Mouse (Mus musculus) adrenal gland, adult 2 months (tissue): Measurements from ENCODE around the gene Oit1. TPM values are rescaled to one million over a fixed set of nuclear protein-coding genes. Genes with fewer than 3 reads are reported as not detected.

Experiments used
- DNase-seq: peaks from one replicate; pipeline ENCODE4 v3.0.0; 2021
- long read RNA-seq: library from polyadenylated mRNA; stranded (forward); transcript quantifications from one replicate; pipeline ENCODE4 v2.0.0, GENCODE M21; 2021
- polyA plus RNA-seq: library from polyadenylated mRNA; depleted of rRNA; stranded (reverse); fragments of >200 nt; gene quantifications from 2 replicates; pipeline ENCODE4 v1.2.3, GENCODE M21; 2012; rRNA removed
- total RNA-seq, 2 experiments: library from RNA; stranded (reverse); gene quantifications; 2 replicates each; pipeline ENCODE4 v1.2.3; 2021

Oit1 gene
- total RNA-seq = not detected
- polyA plus RNA-seq = 0.08 TPM in 1 of 2 replicates, not detected in the other
- long read RNA-seq = 0 reads

DNA sequence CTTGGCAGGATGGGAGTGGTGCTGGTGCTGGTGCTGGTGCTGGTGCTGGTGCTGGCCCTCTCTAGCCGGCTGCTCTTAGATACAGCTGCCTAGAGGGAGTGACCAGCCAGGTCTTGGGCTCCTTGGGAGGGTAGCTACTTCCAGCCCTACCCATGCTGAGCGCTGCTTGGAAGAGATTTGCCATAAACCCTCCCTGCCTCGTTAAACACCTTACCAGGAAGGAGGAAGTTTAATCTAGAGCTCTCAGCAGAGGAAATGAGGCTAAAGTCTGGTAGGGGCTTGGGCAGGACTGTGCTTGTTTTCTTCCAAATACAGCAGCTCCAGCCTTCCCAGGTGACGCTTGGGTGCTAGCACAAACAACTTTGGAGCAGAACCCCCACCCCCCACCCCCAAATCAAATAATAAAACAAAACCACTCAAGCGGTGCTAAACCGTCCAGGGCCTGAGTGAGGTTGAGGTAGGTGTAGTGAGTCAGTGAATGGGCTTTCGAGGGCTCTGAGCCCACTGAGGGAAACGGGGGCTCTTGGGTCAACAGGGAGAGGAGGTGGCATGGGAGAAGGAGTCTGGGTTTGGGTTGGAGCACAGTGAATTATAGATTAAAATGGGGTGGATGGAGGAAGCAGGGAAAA lies at the start of gene Oit1:
Oit1 (minus strand) TSS at position 70 of the 629 bp plus-strand sequence.
- DNase-seq = no peak

DNA sequence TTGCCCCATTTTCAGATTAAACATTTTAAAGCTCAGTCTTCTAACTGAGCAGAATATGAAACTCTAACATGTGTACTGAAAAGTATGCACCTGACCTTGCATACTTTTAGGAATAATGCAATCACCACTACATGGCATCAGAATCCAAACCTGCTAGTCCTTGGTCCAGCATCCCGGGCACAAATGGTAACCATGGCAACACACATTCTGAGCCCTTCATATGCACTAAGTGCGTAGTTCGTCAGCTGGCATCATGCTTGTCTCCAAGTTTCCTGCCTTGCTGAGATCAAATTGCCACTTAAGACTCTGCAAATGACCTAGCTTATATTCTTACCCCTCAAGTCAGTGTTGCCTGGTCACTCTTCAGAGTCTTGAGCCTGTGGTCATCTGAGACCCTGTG lies 44.3 kb upstream of the Oit1 start:
- DNase-seq = no peak

DNA sequence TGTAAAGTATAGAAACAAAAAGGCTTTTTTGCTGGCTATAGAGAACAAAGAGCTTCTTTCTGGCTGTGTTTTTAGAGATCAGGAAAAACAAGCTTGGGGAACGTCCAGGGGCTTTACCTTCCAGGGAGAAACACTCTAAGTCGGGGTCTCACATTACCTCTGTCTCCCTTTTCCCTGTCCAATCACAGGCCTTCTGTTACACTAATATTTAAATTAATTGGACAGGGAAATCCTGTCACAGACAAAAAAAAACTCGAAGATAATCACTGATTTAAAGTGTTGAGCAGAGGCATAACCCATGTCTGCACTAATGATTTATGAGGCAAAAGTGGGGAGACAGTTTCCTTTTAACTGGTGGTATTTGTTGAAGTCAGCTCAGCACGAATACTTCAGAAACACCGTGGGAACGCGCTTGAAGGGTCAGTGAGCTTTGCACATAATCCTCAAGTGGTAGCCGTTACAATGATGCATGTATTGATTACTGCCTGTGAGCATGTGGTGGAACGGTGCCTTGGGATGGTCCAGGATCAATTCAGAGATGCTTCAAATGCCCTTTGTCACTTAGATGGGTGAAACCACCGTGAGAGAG lies 42.7 kb upstream of the Oit1 start:
- no peak for DNase-seq

DNA sequence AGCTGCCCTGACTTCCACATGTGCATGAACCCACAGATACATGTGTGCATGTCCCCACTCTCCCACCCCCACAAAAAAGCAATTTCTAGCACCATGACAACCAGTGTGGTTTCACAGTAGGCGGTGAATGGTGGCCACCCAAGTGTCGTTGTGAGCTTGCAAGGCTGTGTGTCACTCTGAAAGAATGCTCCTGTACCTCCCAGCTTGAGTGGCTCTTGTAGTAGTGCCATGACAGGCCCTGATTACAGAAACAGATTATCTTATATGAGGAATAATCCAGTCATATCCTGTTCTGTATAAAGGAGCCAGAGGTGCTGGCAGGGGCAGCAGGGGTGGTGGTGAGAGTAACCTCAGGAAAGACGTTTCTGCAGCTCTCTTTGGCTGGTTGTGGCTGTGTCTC lies 40.1 kb upstream of the Oit1 start:
- DNase-seq = no peak

DNA sequence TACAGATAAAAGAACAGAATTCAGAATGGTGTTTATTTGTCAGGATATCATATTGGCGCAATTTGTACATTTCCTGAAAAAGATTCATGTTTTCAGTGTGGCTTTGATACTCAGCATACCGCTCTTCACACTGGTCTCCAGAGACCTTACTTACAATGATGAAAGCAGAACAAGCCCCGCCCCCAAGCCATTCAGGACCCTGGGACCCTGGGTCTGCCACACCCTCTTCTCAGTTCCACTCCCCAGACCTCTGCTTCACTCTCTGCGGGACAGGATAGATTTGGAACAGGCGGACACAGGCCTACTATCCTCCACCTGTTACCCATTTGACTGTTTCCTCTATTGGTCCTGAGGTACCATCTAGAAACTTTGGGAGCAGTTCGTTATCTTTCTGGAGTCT lies 27.4 kb upstream of the Oit1 start:
- DNase-seq = no peak

DNA sequence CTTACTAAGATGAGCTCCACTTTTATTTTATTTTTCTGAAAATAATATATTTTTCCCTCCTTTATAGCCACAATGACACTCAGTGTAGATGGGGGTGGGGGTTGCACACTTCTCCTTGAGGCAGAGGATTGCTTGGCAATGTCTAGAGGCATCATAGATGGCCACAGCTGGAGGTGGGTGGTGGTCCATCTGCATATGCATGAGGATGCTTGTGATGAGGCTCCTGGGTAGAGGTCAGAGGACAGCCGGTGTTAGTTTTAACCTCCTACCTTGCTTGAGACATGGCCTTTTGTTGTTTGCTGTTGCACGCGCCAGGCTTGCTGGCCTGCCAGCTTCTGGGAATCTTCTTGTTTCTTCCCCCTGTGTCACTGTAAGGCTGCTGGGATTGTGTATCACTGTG lies 24.8 kb upstream of the Oit1 start:
- no peak for DNase-seq

DNA sequence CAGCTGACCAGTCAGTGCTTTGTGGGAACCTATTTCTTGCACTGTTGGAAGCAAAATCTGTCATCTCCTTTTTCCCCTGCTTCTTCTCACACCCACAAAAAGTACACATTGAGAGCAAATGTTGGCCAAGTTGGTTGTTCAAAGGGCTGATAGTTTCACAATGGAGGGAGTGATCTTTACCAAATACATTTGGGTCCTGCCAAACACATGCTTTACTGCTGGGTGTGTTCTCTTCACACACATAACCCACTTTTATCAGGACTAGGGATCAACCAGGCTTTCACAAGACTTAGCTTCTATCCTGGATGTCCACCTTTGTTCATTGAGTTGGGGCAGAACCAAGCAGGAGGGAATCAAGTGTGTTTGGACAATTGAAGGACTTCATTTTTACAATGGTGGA lies 20.0 kb upstream of the Oit1 start:
- no peak for DNase-seq

DNA sequence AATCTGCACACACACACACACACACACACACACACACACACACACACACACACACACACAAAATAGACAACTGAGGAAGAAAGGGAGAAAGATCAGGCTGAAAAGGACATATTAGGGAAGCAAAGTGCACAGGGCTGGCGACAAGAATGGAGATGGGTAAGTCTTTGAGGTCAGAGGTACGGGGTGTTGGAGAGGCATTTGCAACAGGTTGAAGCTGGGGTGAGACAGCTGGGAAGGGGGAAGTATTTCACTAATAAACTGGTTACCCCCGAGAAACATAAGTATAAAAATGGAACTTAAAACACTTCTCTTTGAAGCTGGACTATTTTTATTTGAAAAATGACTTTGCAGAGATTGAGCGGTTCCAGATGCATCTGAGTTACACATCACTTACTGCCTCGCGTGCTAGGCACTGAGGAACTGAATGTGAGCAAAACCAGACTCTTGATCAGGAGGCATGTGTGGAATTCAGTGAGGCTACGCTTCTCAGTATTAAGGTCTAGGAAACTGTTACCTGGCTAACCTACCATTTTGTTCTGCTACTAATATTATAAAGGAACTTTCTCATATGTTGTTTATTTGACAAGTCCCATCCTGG lies 17.2 kb upstream of the Oit1 start:
- no peak for DNase-seq

DNA sequence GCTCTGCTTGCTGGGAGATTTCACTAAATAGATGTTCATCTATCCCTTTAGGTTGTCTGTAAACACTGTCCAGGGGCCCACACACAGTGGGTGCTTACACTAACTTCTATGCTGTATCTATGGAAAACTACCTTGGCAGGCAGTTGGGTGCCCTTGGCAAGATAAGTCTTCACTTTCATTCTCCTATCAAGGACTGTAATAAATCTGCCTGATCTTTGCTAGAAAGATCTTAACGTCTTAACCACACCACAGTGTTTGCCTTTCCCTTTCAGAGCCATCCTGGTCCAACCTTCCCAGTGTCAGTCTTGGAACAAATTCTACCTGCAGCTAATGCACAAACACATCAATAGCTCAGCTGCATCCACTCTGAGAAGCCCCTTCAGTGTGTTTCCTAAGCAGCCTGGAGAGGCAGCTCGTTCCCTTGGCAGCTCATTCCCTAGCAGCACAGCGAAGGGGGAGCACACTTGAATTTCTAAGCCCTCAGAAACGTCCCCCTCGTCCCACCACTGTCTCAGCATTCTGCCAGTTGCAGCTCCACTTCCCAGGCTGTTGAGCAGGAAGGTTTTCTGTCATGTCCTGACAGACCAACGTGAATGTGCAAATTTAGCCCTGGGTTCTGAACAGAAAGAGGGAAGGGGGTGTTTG lies 13.7 kb upstream of the Oit1 start:
- DNase-seq = peak; percentile 65

DNA sequence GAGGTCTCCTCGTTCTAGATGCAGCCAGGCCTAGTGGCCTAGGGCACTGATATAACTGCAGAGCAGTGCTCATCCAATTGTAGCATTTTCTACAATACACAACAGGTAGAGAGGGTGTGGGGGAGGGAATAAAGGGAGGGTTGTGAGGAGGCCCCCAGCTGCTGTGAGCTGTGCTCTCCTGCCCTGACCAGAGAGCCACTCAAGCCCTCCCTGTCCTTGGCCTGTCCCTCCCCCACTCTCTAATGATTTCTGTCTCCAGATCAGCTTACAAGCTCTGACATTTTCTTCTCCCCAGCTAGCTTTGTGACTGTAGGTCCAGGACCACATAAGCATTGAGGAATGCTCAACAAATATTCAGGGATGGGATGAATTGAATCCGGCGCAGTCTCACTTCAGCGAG lies 9.2 kb downstream of the Oit1 start:
- DNase-seq = no peak

DNA sequence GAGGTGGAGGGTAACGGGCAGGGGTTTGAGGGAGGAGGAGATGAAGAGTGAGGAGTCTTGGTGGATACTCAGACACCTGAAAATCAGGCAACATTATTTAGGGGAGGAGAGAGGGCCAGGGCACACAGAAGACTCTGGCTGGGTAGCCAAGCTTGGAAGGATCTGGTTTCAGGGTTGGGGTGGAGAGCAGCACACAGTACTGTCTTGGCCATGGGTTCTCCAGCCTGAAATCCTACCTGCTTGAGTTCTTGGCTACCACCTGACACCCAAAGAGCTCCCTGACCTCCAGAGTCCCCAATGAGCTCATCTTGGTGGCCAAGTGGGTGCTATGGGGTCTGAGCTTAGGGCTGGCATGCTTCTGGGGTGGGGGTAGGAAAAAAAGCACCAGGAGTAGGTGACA lies 9.7 kb downstream of the Oit1 start:
- DNase-seq = no peak

DNA sequence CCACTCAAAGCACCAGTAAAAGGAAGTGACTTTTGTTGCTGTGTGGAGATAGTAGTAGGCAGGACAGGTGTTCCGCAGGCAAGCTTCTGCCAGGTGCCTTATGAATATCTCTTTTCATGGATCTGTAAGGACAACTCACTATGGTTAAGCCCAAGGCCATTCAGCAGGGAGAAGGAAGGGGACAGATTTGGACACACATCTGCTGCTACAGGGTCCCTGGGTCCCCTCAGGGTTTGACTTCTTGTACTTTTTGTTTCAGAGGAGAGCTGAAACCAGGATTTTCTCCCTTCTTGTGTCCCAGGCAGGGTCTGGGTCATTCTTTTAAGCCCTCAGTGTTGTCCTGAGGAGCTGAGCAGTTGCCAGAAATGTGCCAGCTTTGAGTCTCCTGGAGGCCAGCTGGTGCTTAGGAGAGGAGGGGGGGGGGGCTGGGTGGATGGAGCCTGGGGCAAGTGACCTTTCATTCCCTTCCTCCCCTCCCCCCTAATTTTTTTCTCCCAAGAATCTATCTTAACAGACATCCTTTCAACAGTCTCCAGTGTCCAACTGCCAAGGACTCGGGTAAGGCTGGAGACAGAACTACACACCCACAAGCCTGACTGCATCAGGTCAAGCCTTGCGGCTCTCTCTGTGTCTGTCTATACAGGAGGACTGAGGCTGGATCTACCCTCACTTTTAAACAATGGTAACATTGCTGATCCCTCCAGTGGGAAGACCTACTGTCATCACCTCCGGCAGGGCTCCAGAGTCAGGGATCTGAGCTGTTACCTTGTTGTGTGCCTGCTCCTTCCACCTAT lies 10.6 kb downstream of the Oit1 start:
- peak; percentile 19 for DNase-seq

DNA sequence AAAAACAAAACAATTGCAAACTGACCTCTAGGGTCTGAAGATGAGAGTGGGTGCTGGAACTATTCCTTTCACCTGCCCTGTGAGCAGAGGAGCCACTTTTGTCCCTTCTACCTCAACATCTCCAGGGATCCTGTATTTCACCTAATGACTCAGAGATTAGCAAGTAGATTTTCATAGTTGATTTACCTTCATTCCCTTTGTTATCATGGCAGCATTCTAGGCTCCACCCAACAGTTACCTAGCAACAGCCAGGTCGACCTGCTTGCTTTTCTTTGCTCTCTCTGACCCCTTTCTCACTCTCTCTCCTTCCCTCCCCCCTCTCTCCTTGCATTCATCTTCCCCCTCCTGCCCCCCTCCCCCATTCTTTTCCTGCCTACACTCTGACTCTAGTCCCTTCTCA lies 11.4 kb downstream of the Oit1 start:
- DNase-seq = no peak

DNA sequence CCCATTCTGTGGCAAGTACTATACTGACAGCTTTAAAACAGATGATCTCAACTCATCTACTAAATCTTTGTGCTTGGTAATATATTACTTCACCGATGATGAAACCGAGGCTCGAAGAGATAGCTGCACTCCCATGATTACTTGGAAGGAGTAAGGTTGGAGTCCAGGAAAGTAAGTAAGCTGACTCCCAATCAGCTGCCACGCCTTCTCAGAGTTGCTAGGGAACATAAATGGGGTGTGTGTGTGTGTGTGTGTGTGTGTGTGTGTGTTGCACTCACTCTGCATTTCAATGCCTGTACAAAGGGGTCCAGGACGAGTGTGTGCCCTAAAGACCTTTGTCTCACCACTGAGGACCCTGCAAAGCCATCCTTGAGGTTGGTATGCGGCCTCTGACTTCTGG lies 12.7 kb downstream of the Oit1 start:
- DNase-seq = no peak

DNA sequence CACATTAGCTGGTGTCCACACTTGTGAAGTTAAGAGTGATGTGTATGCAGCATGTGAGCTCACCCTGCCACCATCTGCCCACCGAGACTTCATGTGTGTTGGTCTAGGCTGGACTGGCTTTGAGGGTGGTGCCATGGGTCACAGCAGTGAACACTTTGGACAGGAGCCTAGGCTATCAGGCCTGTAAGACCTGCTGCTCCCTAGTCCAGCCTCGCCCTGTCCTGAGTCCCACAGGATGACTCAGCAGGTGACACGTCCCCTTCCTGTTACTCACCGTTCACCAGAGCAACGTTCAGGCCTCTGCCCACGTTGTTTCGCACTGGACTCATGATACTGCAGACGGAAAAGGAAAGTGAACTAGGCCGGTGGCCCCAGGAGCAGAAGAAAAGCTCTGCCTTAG lies 21.7 kb downstream of the Oit1 start:
- peak; percentile 85 for DNase-seq

DNA sequence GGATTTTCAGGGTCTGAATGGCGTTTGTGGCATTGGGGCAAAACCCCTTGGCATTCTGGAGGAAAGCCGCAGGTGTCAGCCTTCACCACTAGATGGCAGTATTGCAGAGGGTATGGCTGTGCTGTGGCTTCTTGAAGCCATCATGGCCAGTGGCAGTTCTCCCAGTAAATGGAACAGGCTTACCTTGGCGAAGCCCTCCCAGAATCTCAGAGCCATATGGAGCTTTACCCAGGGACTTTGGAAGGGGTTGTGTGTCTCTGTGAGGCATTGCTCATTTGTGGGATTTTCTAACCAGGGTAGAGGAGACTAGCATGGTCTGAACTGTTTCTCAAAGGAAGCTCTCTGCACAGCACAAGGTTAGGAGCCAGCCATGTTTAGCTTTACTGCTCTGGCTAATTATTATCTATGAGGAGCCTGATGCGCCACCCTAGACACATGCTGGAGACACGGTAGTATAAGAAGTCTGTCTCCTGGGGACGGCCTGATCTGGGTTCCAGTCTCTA lies 22.5 kb downstream of the Oit1 start:
- DNase-seq = peak; percentile 81

DNA sequence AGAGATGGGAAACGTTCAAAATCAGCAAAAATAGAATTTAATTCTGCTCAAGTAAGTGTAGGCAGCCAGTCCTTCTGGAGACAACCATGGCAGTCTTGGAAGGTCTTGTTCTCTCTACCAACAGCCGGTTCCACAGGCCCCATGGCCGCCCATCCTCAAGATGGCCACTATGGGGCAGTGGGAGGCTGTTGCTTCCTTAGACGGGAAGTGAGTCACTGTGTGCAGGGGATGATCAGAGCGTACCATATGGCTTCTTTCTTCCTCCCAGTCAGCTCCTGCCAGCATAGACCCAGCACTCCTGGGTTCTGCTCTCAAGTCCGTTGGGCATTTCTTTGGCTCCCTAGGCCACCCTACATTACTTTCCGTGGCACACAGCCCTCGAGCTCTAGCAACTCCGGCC lies 29.6 kb downstream of the Oit1 start:
- no peak for DNase-seq

DNA sequence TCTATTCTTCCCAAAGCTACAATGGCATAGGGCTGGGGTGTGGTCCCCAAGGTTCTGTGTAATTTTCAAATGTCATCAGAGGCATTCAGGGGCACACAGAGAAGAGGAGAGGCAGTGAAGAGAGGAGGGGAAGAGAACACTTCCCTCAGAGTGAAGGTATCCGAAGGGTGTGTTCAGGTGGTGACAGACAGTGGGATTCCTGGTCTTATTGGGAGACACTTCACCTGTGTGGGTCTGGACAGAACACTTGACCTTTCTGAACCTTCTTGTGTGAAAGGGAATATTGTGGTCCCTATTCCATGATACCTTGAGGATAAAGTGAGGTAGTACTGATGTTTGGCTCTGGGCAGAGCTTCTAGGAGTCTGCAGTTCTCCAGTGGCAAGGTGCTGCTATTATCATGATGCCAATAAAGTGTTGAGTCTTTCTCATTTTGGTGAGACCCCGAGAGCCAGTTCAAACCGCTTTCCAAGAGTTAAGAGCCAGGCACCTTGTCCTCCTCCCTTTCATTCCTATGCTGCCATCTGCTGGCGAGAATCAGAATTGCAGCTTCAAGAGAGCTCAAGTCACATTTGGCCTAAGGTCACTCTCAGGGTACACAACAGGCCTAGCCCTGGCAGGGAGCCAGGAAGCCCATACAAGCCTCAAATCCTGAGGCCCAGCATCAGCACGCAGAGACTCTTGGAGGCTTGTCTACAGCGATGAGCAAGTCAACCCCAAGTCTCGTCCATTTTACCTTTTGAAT lies 32.1 kb downstream of the Oit1 start:
- peak; percentile 70 for DNase-seq

DNA sequence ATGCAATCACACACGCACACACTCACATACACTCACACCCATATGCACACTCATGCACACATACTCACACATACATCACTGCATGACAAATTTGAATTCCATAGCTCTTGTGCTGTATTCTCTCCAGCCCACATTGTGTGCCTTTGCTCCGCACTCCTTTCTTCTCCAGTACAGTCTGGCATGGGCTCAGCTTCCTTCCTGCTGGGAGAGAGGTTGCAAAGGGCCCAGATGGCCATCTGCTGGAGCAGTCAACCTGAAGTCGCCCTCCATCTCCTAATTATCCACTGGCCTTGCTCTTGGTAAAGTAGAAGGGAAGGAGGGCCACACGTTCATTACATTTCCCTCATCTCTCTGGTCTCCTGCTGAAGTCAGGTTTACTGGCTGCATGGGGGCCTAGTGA lies 33.0 kb downstream of the Oit1 start:
- DNase-seq = no peak

DNA sequence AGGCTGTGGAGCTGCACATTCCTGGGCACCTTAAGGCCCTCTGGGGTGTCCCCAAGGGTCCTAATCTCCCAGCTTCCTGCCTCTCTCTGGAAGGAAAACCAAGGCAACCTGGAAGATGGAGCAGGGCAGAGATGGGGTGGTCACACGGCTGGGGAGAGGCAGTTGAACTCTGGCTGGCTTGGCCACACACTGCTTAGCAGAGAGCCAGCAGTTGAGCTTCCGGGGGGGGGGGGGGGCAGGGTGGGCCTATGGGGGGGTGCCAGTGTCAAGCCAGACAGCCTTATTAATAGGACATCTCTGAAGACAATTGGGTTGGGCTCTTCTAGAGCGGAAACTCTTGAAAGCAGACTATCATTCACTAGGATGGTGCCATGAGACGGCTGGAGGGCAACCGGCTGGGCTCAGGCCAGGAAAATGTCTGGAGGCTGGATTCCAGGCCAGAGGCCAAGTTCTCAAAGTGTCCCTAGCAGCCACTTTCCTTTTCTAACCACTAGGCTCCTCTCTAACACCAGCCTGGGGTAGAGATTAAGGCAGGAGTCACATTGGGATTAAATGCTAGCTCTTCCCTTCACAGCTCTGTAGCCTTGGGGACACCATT lies 35.9 kb downstream of the Oit1 start:
- peak; percentile 76 for DNase-seq

DNA sequence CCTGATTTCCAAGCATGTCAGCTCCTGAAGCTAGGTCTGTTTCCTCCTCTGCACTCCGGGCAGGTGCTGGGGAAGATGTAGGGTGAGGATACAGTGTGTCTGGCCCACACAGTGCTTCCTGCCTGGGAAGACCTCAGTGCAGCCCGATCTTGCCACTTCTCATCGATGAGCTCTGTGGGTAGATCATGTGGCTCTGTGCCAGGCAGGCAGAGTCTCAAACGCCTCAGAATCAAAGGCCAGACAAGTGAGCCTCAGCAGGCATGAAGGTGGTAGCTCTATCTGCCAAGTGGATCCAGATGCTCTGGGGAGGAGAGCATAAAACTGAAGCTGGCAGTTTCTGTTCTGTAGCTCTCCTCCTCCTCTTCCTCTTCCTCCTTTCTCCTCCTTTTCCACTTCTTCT lies 38.3 kb downstream of the Oit1 start:
- DNase-seq = no peak
